Mouse (Mus musculus) T-cell, adult 66 days (primary cell): ENCODE data around the gene Gm11758. TPM values are rescaled to one million over a fixed set of nuclear protein-coding genes. Genes with fewer than 3 reads are reported as not detected.

Source experiments
- total RNA-seq, 2 experiments: library from RNA; stranded (reverse); gene quantifications; 3 replicates in 1 of 2; 4 replicates in 1 of 2; pipeline ENCODE4 v1.2.4; 2023

Gm11758 gene
- not detected for total RNA-seq

GRCm38 (mm10) chr4:73876166-73876565, at the start of gene Gm11758:
Gene Gm11758 (minus strand): TSS chr4:73876266.

DNA sequence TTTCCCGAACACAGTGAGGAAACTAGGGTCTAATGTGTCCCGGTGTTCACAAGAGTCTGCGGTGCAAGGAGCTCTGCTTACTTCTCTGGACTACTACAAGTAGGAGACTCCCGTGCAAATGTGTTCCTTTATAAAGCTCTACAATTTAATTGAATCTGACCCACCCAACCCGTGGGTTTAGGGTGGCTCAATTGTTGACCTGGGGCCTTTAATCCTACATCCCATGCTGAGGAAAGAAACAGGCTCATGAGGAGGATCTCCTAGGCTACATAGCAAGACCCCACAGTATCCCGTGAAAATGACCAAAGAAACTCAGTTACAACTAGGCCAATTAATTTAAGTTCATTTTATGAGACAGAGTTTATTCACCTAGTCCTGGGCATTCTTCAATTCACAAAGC, 44.6 kb upstream of the Gm11758 start, which contains the start of gene Gm11756:
Gene Gm11756, minus strand, starts transcription at position 101 of the 400 bp plus-strand sequence.

GRCm38 (mm10) chr4:73905853-73906252, 29.8 kb upstream of the Gm11758 start, which contains the start of gene Gm13871:
Gene Gm13871 (minus strand): TSS chr4:73905953.

GRCm38 (mm10) chr4:73891012-73891411, 14.9 kb upstream of the Gm11758 start, which contains the start of gene Gm11757:
Gene Gm11757 (minus strand): TSS chr4:73891112.

Other genes with a start within 250 kb of the Gm11758 start
- gene Gm11236, start 238.1 kb downstream of the Gm11758 start, total RNA-seq: not detected
- gene Gm11239, start 207.9 kb downstream of the Gm11758 start, total RNA-seq: not detected
- gene Gm428, start 192.8 kb downstream of the Gm11758 start, total RNA-seq: not detected
- not detected for gene Rasef, start 85.3 kb downstream of the Gm11758 start, total RNA-seq
- not detected for gene Gm11757, start 14.8 kb upstream of the Gm11758 start, total RNA-seq
- not detected for gene Gm13871, start 29.7 kb upstream of the Gm11758 start, total RNA-seq
- gene Gm11756, start 44.5 kb upstream of the Gm11758 start, total RNA-seq: not detected
- gene 2310002L09Rik, start 74.6 kb upstream of the Gm11758 start, total RNA-seq: not detected
- gene Frmd3, start 137.2 kb upstream of the Gm11758 start, total RNA-seq: not detected